21 mouse cellular contexts compared by ENCODE assay signal in genomic region chr14:48545166-48545565, GRCm38 (mm10).
DNase-seq lines count a peak whose midpoint lies in the region; ATAC-seq and TF ChIP-seq lines count a peak whose summit lies in the region.
"Had no signal": no experiment of that assay in that cellular context is flagged by ENCODE, and none has a peak within 500 bp of the region (broad histone marks: within the 10 kb centered on the region; RNA-seq: fewer than 3 reads in every experiment).

No protein-coding gene starts in this region.

- H3K4me2 ChIP-seq in embryonic facial prominence, embryonic 13.5 days, result no peak overlapping the region
- H3K4me2 ChIP-seq in kidney, postnatal 0 days (ENCODE audit: low read length), result no peak overlapping the region
- no peak overlapping the region for H3K4me2 ChIP-seq in embryonic facial prominence, embryonic 14.5 days (ENCODE audit: low read depth, low read length)

- DNase-seq in embryonic facial prominence, embryonic 10.5 days (ENCODE audit: low spot score), result no peak
- DNase-seq in kidney, postnatal 0 days (ENCODE audit: low spot score), result peak; percentile 14
- no peak for DNase-seq in kidney, adult 9 months
- DNase-seq in embryonic facial prominence, embryonic 14.5 days (ENCODE audit: low spot score), result peak; percentile 58
- no peak for DNase-seq in left cerebral cortex, postnatal 10 days (ENCODE audit: extremely low spot score in 1 of 2, low spot score in 2 of 2)
- DNase-seq: adrenal gland, adult 2 months; adrenal gland, adult 8-10 months; adrenal gland, postnatal 10 days; adrenal gland, postnatal 14 days; adrenal gland, postnatal 25 days; adrenal gland, postnatal 36 days; B cell, adult 2 months; cerebellum, adult 11 months; cerebellum, adult 11-12 months; cerebellum, adult 18-20 months had no signal

- no peak overlapping the region for H3K9ac ChIP-seq in embryonic facial prominence, embryonic 13.5 days
- no peak overlapping the region for H3K9ac ChIP-seq in kidney, postnatal 0 days (ENCODE audit: low read depth, low read length)
- no peak overlapping the region for H3K9ac ChIP-seq in embryonic facial prominence, embryonic 14.5 days (ENCODE audit: low read depth, low read length)

- peaks cover 19% of the 10 kb centered on the region for H3K27me3 ChIP-seq in embryonic facial prominence, embryonic 13.5 days
- peaks cover 29% of the 10 kb centered on the region for H3K27me3 ChIP-seq in embryonic facial prominence, embryonic 10.5 days (replicated peaks; ENCODE audit: low read depth, poor library complexity, severe bottlenecking)
- H3K27me3 ChIP-seq in kidney, postnatal 0 days (ENCODE audit: insufficient read depth, low read length), result no peaks in the 10 kb centered on the region
- H3K27me3 ChIP-seq in embryonic facial prominence, embryonic 14.5 days (replicated peaks; ENCODE audit: control insufficient read depth, insufficient read depth, low read length), result peaks cover 4% of the 10 kb centered on the region; the same call in 1 of the 2 replicates
- H3K27me3 ChIP-seq: CH12.LX had no signal

- no peaks in the 10 kb centered on the region for H3K9me3 ChIP-seq in embryonic facial prominence, embryonic 13.5 days
- no peaks in the 10 kb centered on the region for H3K9me3 ChIP-seq in embryonic facial prominence, embryonic 10.5 days
- no peaks in the 10 kb centered on the region for H3K9me3 ChIP-seq in kidney, postnatal 0 days (replicated peaks; ENCODE audit: low read length)
- no peaks in the 10 kb centered on the region for H3K9me3 ChIP-seq in embryonic facial prominence, embryonic 14.5 days (ENCODE audit: control insufficient read depth, low read length)
- H3K9me3 ChIP-seq: G1E had no signal

- no peak for TF ChIP-seq CTCF in kidney, postnatal 0 days (IDR thresholded peaks at IDR 0.05; ENCODE audit: low read depth)

- intact Hi-C loops in left cerebral cortex, postnatal 10 days (cut with DNase I), result no loop called here

- H3K36me3 ChIP-seq in embryonic facial prominence, embryonic 13.5 days, result no peaks in the 10 kb centered on the region
- H3K36me3 ChIP-seq in embryonic facial prominence, embryonic 10.5 days (replicated peaks), result no peaks in the 10 kb centered on the region
- no peaks in the 10 kb centered on the region for H3K36me3 ChIP-seq in kidney, postnatal 0 days (ENCODE audit: insufficient read depth, low read length)
- no peaks in the 10 kb centered on the region for H3K36me3 ChIP-seq in embryonic facial prominence, embryonic 14.5 days (ENCODE audit: control insufficient read depth, insufficient read depth, low read length)
- H3K36me3 ChIP-seq: G1E had no signal

- ATAC-seq in embryonic facial prominence, embryonic 13.5 days (ENCODE audit: insufficient number of reproducible peaks, insufficient read depth, low FRiP score, low TSS enrichment, low read depth), result 0 out of 2 replicates have a peak, but pooled peaks have one; percentile 26
- no peak for ATAC-seq in kidney, postnatal 0 days (replicated peaks; ENCODE audit: low FRiP score, low read depth)
- peak; percentile 91 for ATAC-seq in embryonic facial prominence, embryonic 14.5 days (ENCODE audit: low read depth)
- ATAC-seq: activated CD4-positive, CD25-positive, alpha-beta regulatory T cell, adult 4 months; CD4-positive, CD25-positive, alpha-beta regulatory T cell, adult 4 months; Patski had no signal

- no peaks in the 10 kb centered on the region for H3K4me1 ChIP-seq in embryonic facial prominence, embryonic 13.5 days
- H3K4me1 ChIP-seq in embryonic facial prominence, embryonic 10.5 days, result 0 out of 2 replicates have a peak, but pooled peaks cover 10% of the 10 kb centered on the region
- H3K4me1 ChIP-seq in kidney, postnatal 0 days (replicated peaks; ENCODE audit: insufficient read depth, low read length), result no peaks in the 10 kb centered on the region
- no peaks in the 10 kb centered on the region for H3K4me1 ChIP-seq in embryonic facial prominence, embryonic 14.5 days (ENCODE audit: control insufficient read depth, insufficient read depth, low read length)

- 64% methylated on average over 10 of the region's 10 CpGs for WGBS in embryonic facial prominence, embryonic 13.5 days
- WGBS in embryonic facial prominence, embryonic 10.5 days, result 75% methylated on average over 10 of the region's 10 CpGs
- 53% methylated on average over 10 of the region's 10 CpGs for WGBS in kidney, postnatal 0 days
- WGBS in embryonic facial prominence, embryonic 14.5 days, result 56% methylated on average over 10 of the region's 10 CpGs

- H3K27ac ChIP-seq in embryonic facial prominence, embryonic 13.5 days, result no peak overlapping the region
- no peak overlapping the region for H3K27ac ChIP-seq in embryonic facial prominence, embryonic 10.5 days (replicated peaks)
- no peak overlapping the region for H3K27ac ChIP-seq in kidney, postnatal 0 days
- no peak overlapping the region for H3K27ac ChIP-seq in embryonic facial prominence, embryonic 14.5 days (replicated peaks; ENCODE audit: low read depth, low read length)

- no peak overlapping the region for H3K4me3 ChIP-seq in embryonic facial prominence, embryonic 13.5 days
- no peak overlapping the region for H3K4me3 ChIP-seq in embryonic facial prominence, embryonic 10.5 days
- H3K4me3 ChIP-seq in kidney, postnatal 0 days (replicated peaks; ENCODE audit: low read depth, low read length), result no peak overlapping the region
- no peak overlapping the region for H3K4me3 ChIP-seq in embryonic facial prominence, embryonic 14.5 days (ENCODE audit: low read depth, low read length)

Comparison
In these comparisons a context has a peak if more than half of its experiments do, and no peak if none do; other contexts are left out.
1. DNase-seq: peak in kidney, postnatal 0 days (single experiment) and embryonic facial prominence, embryonic 14.5 days (single experiment); none in embryonic facial prominence, embryonic 10.5 days (single experiment), kidney, adult 9 months (single experiment) and left cerebral cortex, postnatal 10 days (0 of 2).